Mouse (Mus musculus): Measurements from ENCODE around the gene Numb. TPM values are rescaled to one million over a fixed set of nuclear protein-coding genes. Genes with fewer than 3 reads are reported as not detected.

The Numb gene
- total RNA-seq, 4 experiments from 2014 or later: 27.6 to 36.5 (median 29.3) TPM

DNA sequence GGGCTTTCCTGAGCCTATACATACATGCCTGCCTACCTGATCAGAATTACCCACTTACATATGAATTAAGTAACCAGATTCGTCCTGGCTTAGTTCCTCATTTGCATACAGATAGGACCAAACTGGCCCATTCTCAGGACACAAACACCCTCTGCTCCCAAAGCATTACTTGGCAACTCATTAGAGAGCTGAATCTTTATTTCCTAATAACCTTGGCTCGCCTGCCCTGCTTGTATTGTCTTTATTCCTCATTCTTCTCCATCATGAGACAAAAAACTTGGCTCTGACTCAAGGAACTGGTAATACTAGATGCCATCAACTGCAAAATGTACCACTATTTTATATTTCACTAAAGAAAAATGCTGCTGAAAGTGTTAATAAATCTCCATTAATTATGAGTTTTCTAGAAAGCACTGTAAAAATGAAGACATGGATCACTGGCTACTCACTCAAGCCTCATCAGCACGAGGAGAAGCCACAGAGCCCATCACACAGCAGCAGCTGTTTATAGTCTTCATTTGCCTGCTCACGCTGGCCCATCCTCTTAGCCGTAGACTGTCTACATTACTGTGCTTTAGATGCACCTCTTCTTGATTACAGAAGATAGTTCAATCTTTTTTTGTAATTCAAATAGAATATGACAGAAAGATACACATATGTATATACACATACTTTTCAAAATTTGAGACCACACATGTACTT is 69.1 kb downstream of the Numb start:
- DNase-seq (ENCODE audit: low spot score): no peak

DNA sequence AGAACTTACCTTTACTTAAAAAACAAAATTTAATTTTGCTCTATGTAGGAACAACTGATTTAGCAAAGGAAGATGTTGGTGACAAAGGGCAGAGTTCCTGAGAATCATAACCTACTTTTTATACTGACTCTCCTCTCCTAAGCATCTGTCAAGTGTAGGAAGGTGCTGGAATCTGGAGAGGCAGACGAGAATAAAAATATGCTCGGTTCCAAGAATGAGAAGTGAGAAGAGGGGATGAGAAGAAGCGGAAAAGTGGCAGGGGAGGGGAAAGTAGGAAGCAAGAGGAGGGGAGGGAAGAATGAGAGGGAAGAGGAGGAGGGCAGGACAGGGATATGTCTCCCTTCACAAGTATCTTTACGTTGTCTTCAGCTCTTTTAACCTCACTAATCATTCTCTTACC is 71.4 kb downstream of the Numb start:
- no peak for DNase-seq (ENCODE audit: low spot score)

DNA sequence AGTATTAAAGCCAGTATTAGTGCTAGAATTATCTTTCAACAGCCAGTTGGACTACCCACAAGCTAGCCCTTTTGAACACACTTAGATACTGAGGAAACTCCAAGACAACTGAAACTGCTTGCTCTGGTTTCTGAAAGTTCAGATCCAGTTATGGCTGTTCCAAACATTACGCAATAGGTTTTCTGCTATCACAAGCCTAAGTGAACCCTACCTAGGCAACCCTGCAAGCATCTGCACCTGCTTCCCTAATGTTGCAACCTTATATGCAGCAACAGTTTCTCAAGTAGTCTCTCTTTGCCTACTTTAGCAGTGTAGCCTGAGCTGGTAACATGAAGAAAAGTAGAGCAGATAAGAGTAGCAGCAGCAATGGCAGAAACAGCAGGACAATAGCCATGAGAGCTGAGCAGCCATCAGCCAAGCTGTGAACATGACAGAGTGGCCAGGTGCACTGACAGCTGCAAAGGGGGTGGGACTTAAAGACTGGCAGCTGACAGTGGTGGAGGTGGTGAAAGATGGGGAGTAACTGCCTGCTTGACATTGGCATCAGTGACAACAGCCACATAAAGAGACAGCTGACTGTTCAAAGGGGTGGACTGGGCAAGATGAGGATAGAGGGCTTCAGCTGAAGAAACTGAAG is 73.0 kb downstream of the Numb start:
- DNase-seq (ENCODE audit: low spot score): no peak

DNA sequence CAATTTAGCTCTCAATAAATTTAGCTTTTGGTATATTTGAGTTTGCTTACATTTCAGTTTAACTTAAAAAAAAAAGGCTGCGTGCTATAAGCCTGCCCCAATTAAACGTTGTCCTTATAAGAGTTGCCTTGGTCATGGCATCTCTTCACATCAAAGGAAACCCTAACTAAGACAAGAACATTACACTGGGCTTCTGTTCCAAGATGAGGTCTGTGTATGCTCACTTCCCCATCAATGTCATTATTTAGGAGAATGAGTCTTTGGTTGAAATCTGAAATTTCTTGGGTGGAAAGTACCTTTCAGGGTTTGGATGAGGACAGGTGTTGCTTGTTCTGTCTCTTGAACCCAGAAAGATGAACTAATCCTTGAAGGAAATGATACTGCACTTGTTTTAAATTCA is 73.9 kb downstream of the Numb start:
- no peak for DNase-seq (ENCODE audit: low spot score)

DNA sequence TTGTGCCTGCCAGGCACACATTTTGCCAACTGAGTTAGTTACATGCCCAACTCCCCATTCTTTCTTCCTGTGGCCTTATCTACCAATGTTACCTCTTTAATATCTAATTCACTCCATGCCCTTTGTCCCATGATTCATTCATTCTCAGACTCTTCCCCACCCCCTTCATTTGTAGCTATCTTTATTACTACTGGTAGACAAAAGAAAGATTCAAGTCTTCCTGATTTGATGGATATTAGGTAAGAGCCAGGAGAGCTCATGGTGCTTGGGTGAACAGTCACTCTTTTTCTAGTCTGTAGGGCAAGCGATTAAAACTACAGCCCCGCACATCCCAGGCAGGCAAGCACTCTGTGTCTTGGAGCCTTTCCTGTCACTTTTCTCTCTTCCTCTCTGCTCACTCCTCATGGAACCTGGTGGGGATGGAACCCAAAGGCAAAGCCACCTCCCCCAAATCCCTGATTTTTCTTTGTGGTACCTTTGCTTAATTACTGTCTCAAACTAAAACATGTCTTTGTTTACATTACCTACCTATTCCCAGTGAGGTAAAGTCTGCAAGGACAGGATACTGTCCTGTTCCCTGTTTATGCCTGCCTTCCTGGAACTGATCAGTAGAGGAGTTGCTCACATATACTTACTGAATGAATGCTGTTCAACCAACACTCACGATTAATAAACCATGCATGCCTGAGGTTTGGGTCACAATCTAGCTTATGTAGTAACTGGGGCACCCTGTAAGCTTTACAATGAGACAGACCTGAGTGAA is 78.9 kb downstream of the Numb start:
- no peak for DNase-seq (ENCODE audit: low spot score)

DNA sequence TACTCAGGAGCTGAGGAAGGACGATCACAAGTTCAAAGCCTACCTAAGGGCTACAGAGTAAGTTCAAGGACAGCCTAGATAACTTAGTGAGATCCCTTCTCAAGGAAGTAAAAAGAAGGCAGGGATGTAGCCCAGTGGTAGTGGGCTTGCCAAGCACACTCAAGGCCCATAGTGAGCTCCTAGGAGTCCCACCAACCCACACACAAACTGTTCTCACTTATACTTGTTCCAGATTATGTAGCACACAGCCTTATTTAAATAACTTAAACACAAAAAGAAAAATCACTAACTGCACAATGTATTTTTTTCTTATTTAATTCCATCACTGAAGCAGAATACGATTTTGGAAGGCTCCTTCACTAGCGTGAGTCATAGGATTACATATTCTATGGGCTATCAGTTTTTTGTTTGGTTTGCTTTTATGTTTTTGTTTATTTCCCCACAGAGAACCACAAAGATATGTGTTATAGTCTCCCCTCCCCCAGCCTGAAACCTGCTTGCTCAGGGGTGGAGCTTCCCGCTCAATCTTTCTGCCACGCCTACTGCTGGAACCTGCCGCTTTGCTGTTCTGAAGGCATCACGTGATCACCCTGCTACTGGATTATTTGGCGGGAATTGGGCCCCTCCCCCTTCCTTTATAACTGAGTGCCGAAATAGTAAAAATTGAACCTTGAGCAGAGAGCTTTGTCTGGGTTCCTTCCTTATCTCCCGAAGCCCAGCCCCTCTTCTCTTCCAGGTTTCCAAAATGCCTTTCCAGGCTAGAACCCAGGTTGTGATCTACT is 80.1 kb downstream of the Numb start:
- DNase-seq (ENCODE audit: low spot score): no peak

DNA sequence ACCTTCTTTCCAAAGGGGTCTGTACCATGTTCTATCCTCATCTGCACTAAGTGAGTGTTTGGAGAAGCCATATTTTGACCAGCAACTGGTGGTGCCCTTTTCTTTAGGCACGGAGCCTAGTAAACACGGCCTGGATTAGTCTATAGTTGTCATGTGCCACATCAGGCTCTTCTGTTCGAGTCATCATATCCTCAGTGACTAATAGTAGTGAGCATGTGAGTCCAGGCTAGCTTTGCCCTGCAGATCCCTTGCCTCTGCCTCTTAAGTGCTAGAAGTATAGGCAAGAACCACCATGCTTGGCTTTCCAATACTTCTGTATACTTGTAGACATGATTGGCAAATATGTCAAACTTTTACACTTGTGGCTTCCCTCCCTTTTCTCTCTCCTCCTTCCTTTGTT is 87.8 kb downstream of the Numb start:
- no peak for DNase-seq (ENCODE audit: low spot score)

DNA sequence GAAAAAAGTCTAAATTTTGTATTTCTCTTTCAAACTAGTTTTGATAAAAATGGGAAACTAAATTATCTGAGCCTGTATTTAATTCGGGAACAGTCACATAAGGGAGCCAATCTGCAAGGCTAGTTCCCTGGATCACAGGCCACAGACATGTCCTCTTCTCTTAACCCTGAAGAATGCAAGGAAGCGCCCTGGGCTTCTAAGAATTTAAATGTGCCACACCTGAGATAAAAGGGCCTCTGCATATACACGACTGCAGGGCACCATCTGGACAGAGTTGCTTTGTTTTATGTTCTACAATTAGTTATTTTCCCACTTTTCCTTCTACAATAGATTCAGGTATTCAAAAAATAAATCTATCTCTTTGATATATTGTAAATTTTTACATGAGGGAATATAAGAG is 91.3 kb downstream of the Numb start:
- no peak for DNase-seq (ENCODE audit: low spot score)

DNA sequence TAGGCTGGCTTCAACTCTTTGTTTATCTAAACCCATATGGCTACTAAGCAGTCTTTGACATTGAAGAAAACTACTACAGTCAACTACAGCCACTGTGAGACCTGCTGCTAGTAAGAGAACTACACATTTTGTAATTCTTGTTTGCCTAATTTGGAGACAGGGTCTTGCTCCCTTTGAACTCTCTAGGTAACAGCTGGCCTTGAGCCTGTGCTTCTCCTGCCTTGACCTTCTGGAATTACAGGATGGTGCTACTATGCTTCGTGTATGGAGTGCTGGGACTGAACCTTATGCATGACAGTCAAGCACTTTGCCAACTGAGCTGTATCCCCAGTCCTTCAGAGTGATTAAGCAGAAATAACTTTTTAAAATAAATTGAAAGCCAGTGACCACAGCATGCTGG is 105.1 kb downstream of the Numb start:
- DNase-seq (ENCODE audit: low spot score): no peak

DNA sequence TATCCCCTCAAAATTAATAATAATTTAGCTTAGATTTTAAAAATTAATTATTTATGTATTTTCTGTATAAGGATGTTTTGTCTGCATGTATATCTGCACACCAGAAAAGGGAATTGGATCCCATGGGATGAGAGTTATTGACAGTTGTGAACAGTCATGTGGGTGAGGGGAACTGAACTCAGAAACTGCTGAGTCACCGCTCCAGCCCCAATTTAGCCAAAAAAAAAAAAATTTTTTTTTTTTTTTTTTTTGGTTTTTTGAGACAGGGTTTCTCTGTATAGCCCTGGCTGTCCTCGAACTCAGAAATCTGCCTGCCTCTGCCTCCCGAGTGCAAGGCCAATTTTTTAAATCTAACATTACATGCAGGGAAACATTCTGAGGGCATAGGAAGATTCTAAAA is 109.8 kb downstream of the Numb start:
- no peak for DNase-seq (ENCODE audit: low spot score)

DNA sequence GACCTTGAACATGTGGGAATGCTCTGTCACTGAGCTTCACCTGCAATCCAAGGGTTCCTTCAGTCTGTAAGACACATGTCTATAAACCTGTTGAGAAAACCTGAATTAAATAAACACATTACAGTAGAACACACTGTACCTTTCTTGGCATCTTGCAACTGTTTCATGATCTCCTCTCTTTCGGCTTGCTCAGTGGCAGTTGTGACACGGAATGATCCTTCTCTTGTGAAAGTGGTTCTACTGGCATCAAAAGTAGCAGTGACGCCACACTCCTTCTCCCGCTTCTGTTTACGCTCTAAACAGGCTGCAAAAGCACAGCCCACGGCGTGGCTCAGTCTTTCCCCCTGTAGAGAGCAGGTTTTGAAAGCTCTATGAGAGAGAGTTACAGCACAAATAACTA is 118.1 kb downstream of the Numb start:
- DNase-seq (ENCODE audit: low spot score): no peak

DNA sequence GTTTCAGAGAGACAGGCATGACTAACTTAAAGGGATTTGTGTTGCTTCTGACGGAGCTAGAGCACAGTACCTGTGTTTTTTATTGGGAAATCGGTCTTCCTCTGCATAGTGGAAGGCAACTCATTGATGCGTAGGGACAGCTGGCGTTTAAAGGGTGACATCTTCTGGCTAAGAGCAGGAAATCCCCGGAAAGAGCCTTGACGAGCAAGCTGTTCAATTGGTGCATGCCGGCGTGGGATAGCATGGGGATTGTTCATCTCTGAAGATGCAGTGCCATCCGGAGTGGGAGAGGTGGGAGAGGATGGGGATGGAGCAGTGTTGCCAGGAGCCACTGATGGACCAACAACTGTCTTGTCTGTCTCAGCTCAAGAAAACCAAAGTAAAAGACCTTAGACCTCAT is 120.8 kb downstream of the Numb start:
- no peak for DNase-seq (ENCODE audit: low spot score)

DNA sequence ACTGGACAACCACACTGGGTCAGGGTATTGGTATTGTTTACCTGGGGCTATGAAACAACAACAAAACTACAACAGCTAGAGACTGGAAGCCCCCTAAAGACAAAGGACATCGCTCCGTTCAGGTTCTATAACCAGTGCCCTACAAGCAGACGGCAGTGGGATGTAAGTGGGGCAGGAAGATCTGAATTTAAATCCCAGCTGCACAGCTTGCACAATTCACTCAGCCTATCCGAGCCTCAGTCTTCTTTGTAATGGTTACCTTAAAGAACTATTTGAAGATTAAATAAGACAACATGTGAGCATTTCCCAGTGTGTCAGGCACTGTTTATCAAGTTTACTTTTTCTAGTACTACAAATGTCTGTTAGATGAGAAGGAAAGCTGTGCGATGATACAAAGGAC is 123.4 kb downstream of the Numb start:
- no peak for DNase-seq (ENCODE audit: low spot score)

DNA sequence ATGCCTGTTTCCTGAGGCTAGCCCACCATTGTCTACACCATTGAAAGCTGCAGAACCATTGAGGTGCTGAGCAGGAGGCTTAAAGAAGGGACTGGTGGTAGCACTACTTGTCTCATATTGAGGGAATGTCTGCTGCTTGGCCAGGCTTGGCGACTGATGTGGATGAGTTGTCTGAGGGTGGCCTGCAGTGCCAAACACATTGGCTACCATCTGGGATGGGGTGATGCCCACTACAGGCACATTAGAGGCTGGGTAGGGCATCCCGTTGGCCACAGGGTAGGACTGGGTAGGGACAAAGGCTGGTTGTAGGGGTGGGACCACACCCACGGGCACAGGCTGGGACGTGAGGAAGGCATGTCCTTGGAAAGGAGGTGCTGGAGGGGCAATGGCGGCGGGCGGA is 126.1 kb downstream of the Numb start:
- DNase-seq (ENCODE audit: low spot score): no peak

DNA sequence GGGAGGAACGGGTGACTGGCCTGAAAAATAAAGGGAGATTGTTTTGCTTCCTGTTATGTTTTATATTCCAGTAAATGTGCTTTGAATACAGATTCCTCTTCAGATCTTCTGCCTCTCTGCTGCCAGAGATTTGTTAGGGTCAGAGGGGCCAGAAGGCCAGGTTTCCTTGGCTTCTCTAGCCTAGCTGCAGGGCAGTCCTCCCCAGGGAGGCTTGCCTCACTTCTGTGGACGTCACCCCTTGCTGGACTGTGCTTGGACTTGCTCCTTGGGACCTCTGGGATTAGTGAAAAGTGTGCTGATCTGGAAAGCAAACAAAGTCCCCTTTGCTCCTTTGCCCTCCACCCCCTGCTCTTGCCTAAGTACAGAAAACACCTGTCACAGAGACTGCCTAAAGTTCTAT is 126.7 kb downstream of the Numb start:
- DNase-seq (ENCODE audit: low spot score): no peak

DNA sequence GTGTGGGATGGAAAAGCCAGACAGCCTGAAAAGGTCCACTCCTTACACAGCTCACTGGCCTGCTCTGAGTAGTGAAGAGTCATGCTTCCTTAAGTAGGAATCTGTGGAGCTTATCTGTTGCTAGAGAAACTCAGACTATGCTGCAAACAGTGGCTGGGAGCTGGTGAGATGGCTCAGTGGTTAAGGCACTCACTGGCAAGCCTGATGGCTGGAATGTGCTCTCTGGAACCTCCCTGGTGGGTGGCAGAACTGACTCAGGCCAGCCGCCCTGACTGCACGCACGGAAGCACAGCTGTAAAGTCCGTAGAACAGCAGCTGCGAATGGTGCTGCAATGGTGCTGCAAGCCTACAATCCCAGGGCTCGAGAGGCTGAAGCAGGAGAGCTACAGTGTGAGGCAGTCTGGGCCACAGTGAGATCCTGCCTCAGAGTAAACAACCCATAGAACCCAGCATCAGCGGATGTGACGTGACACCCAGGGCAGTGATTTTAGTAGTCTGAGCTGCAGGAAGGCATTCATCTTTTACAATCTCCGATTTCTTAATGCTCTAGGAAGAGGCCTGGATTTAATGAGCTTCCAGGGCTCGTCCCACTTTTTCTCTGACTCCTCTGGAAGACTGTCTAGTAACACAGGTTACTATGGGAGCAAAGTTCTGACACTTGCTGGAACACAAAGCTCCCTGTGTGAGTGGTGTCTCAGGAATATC is 128.9 kb downstream of the Numb start:
- DNase-seq (ENCODE audit: low spot score): no peak

DNA sequence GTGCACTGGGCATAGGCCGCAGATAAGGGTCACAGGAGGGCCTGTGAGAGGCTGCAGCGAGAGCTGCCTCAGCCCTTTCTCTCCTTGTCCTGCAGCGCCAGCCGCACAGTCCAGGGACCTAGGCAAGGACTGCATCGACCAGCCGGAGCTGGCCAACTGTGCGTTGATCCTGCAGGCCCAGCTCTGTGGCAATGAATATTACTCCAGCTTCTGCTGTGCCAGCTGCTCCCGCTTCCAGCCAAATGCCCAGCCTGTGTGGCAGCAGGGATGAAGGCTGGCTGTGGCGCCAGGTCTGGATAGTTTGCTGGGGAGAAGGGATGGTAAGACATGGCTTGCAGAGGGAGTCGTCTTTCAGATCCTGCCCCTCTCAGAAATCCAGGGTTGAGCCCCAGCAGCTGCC is 130.0 kb downstream of the Numb start:
- no peak for DNase-seq (ENCODE audit: low spot score)

DNA sequence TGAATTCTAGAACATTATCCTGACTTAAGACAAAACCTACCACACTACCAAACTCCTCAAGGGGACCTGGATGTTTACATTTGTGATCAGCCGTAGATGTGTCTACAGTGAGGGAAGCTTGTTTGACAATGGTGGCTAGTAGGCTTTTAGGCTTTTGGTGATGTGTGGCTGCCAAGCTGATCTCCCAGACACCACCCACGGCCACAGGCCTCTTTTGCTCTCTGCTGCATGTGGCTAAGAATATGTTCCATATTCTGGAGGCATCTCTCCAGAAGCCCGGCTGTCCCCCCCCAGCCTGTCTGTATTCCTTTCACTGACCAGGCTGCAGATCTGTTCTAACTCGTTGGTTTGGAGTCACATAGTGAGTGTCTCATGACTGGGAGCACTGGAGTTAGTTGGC is 131.0 kb downstream of the Numb start:
- no peak for DNase-seq (ENCODE audit: low spot score)

DNA sequence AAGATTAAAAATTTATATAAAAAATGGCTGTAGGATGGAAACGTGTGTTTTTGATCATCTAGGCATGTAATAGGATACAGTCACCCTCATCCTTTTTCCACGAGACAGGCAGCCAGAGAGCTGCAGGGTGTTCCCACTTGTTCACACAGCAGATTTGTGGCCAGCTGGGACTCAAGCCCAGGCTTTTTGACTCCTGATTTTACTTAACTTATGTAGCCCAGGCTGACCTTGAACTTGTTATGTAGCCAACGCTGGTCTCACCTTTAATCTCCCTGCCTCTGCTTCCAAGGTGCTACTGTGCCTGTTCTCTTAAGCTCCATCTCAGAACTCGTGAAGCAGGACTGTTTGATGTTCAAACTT is 132.0 kb downstream of the Numb start:
- no peak for DNase-seq (ENCODE audit: low spot score)

DNA sequence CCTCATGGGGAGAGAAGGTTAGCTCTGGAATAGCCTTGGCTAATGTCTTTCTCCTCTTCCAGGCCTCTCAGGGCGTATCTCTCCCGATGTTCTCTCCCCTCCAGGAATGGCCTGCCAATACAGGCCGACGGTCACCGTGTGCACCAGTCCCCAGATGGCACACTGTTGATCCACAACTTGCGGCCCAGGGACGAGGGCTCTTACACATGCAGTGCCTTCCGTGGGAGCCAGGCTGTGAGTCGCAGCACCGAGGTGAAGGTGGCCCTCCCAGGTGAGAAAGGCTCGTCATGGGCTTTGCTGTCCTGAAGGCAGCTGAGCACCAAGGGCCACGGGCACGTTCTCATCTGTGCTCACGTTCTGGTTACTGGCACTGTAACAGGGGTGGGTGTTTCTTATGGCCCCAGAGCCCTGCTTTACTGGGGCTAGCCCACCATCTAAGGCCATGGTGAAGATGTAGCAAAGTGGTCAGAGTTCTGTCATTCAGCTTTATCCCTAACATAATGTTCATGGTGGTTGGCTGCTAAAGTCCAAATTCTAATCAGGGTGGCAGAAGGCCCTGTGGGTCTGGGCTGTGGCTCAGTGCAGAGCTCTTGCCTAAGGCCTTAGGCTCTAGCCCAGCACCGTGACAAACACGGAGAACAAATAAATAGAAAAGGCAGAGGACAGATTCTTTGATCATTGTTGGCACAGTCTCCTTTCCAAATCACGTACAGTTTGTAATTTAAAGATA is 132.5 kb downstream of the Numb start:
- no peak for DNase-seq (ENCODE audit: low spot score)

DNA sequence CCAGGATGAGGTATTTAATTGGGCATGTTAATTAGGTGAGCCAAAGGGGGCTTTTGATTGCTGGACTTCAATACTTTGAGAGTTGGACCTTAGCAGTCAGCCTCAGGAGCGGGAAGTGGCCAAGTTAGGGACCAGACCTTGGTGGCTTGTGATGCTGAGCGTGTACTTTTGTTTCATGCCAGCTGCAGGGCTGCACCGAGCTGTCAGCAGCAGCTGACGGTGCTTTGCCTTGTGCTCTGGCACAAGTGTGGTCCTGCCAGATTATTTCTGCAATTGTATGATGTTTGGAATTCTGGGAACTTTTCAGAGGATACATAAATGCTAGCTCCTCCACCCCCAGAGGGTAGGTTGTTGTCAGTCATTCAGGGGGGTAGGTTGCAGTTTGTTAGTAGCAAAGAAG is 136.4 kb downstream of the Numb start:
- DNase-seq (ENCODE audit: low spot score): no peak

Measured in heart, adult 8-10 months (tissue).